Mouse (Mus musculus) megakaryocyte, embryonic 14.5 days (primary cell): Measurements from ENCODE around the gene Morn3. TPM values are rescaled to one million over a fixed set of nuclear protein-coding genes. Genes with fewer than 3 reads are reported as not detected.
A peak's percentile ranks its signal among the peaks of the same experiment; 100 is the strongest.

Experiments used
- H3K27me3 ChIP-seq: replicated peaks from 2 replicates; pipeline ENCODE3; 2012; ENCODE audit warnings: inconsistent platforms
- H3K36me3 ChIP-seq: replicated peaks from 2 replicates; pipeline ENCODE3; 2012; ENCODE audit warnings: low read length, inconsistent platforms, mixed read lengths
- H3K4me1 ChIP-seq: 2 replicates; pipeline ENCODE4 v1.6.1; 2012; ENCODE audit warnings: inconsistent platforms
- H3K4me3 ChIP-seq: replicated peaks from 2 replicates; pipeline ENCODE3; 2012; ENCODE audit warnings: moderate library complexity, mild to moderate bottlenecking, inconsistent platforms
- H3K9me3 ChIP-seq: 2 replicates; pipeline ENCODE4 v1.6.1; 2012; ENCODE audit warnings: inconsistent platforms
- FLI1 ChIP-seq: IDR thresholded peaks from 2 replicates; pipeline ENCODE4 v1.6.1; 2012; ENCODE audit warnings: low read length, inconsistent platforms, mixed read lengths
- GATA1 ChIP-seq: IDR thresholded peaks from 3 replicates; pipeline ENCODE4 v1.6.1; 2012; ENCODE audit warnings: mixed read lengths, low read length, inconsistent platforms, borderline replicate concordance
- polyA plus RNA-seq: library from polyadenylated mRNA; stranded (reverse); fragments of >175 nt; gene quantifications from 2 replicates; pipeline ENCODE4 v1.2.3, GENCODE M21; 2012; ENCODE audit warnings: low replicate concordance; ENCODE audit not compliant: insufficient read depth

Gene Morn3
- polyA plus RNA-seq, 1 experiment: not detected

DNA sequence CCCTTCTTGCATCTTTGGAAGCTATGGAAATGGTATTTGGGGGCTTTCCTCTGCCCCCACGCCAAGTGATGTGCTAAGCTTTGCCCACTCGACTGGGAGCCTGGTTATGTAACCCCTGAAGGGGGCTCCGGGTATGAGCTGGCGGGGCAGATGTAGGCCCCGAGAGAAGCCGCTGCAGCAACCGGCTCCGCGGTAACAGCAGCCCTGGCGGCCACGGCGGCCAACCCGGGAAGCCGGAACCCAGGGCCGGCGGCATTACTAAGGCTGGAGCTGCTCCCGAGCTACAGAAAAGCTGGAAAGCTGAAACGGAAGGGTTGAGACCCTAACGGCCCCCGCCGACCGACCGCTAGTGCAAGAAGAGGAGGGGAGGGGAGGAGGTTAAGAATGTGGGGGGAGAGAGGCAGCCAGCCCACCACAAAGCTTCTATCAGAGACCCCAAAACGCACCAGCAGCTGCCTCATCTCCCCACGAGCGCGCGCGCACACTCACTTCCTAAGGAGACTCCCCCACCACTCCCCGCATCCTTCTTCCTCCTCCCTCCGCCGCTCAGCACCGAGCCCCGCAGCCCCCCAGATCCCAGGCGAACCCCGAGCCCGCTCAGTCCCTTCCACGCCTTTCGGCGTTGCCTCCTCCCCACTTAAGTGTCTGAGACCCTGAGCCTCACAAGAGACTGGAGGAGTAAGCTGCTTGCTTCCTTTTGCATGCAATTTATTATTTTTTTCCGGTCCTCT, 58.6 kb downstream of the Morn3 start:
- H3K36me3 ChIP-seq: peaks cover 23% of the 10 kb centered on the region
- no peaks in the 10 kb centered on the region for H3K27me3 ChIP-seq
- H3K4me1 ChIP-seq: peaks cover 69% of the 10 kb centered on the region
- H3K4me3 ChIP-seq: peak overlapping the region; percentile 95
- H3K9me3 ChIP-seq: no peaks in the 10 kb centered on the region
- TF ChIP-seq GATA1: no peak
- no peak for TF ChIP-seq FLI1

DNA sequence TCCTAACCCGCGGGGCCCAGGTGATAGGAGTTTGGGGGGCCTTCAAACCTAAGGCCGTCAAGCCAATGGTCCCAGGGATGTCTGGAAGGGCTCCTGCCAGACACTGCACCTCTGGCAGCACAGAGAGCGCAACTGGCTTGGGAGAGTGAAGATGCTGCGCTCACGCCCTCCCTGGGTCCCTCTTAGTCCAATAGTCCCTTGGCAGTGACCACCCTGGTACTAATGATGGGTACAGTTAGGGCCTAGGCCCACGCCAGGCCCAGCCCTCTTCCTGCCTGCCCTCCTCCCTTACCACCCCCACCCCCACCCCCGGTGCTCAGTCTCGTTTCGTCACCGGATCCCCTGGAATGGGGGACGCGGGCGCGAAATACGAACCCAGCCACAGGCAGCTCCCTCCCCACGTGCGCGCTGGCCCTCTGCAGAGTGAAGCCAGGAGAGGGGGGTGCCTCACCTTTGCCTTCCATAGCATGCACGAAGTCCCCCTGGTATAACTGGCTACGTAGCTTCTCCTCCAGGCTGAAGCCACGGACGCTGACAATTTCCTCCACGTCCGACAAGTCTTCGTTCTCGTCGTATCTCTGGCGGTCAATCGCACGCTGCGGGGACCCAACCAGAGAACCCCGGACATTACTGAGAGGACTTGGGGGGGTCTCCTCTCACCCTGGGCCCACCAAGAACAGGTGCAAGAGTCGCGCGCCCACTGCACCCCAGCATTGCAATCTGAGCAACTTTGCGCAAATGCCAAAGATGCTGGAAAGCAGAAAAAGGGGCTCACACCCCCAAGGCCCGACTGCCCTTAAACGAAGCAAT, 59.4 kb downstream of the Morn3 start:
- peaks cover 65% of the 10 kb centered on the region for H3K4me1 ChIP-seq
- no peaks in the 10 kb centered on the region for H3K9me3 ChIP-seq
- TF ChIP-seq FLI1: no peak
- no peak for TF ChIP-seq GATA1
- H3K4me3 ChIP-seq: peak overlapping the region; percentile 95
- no peaks in the 10 kb centered on the region for H3K27me3 ChIP-seq
- peaks cover 30% of the 10 kb centered on the region for H3K36me3 ChIP-seq

DNA sequence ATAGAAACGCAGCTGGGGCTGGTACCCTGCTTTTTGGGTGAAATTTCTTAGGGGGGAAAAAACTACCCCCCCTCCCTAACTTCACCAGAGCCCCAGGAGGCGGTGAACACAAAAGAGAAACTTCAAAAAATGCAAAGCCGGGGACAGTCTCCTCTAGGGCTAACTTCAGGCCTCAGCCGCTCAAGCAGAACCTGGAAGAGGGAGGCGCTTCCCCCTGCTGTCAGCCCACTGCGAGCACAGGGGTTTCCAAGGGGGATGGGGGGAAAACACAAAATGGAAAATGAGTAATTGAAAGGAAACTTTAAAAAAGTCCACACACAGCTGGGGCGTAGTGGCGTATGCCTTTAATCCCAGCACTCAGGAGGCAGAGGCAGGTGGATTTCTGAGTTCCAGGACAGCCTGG, 60.7 kb downstream of the Morn3 start:
- Histone ChIP-seq H3K9me3 (no peaks in the 10 kb centered on the region), H3K4me3 (no peak overlapping the region), H3K36me3 (peaks cover 42% of the 10 kb centered on the region), H3K27me3 (no peaks in the 10 kb centered on the region), H3K4me1 (peaks cover 58% of the 10 kb centered on the region)
- TF ChIP-seq FLI1 (no peak), GATA1 (no peak)

Other genes with a start within 250 kb of the Morn3 start
- gene Anapc5, start 225.7 kb downstream of the Morn3 start, polyA plus RNA-seq: 41.2 and 69.4 TPM in 2 replicates
- gene Rnf34, start 197.0 kb downstream of the Morn3 start, polyA plus RNA-seq: 8.3 TPM in 1 of 2 replicates, not detected in the other
- gene Kdm2b, start 57.2 kb downstream of the Morn3 start, polyA plus RNA-seq: 19.1 and 24.4 TPM in 2 replicates
- gene Orai1, start 31.9 kb downstream of the Morn3 start, polyA plus RNA-seq: 111 and 131 TPM in 2 replicates
- 5.3 and 6.9 TPM in 2 replicates for gene Tmem120b, start 21.4 kb upstream of the Morn3 start, polyA plus RNA-seq
- gene Rhof, start 85.7 kb upstream of the Morn3 start, polyA plus RNA-seq: 21.3 and 61.2 TPM in 2 replicates
- 20.8 and 52.6 TPM in 2 replicates for gene Setd1b, start 95.2 kb upstream of the Morn3 start, polyA plus RNA-seq
- gene Psmd9, start 122.4 kb upstream of the Morn3 start, polyA plus RNA-seq: 86.5 and 87.0 TPM in 2 replicates
- not detected in 2 replicates for gene Hpd, start 135.7 kb upstream of the Morn3 start, polyA plus RNA-seq
- 0.08 TPM in 1 of 2 replicates, not detected in the other for gene Wdr66, start 205.1 kb upstream of the Morn3 start, polyA plus RNA-seq